Mouse (Mus musculus) E14TG2a.4 (cell line): ENCODE measurements around the gene Plcb3.

Experiments used
- CTCF ChIP-seq: conservative IDR thresholded peaks from 2 replicates; pipeline ENCODE4 v1.5.1; 2014; ENCODE audit warnings: low read length
- NANOG ChIP-seq: IDR thresholded peaks from 2 replicates; pipeline ENCODE4 v1.6.1; 2014; ENCODE audit warnings: borderline replicate concordance, low read length, mixed read lengths
- POU5F1 ChIP-seq: IDR thresholded peaks from 2 replicates; pipeline ENCODE4 v1.6.1; 2014; ENCODE audit warnings: low read length, borderline replicate concordance

- TF ChIP-seq CTCF: no peak
- TF ChIP-seq POU5F1: no peak
- no peak for TF ChIP-seq NANOG
Measured at GRCm38 (mm10) chr19:6942764-6943163, 33.5 kb downstream of the Plcb3 start.
